Mouse (Mus musculus) gonadal fat pad, adult 2 months (tissue): Measurements from ENCODE around the gene Ugt2b1. TPM values are rescaled to one million over a fixed set of nuclear protein-coding genes. Genes with fewer than 3 reads are reported as not detected.
A peak's percentile ranks its signal among the peaks of the same experiment; 100 is the strongest.
"Not testable (repeated sequence)": the region's sequence is repeated elsewhere in the genome, so short reads cannot be mapped to it uniquely, and the experiment has no call there.

Experiments
- DNase-seq: peaks from one replicate; pipeline ENCODE4 v3.0.0-alpha.2; 2012; ENCODE audit warnings: low read depth
- polyA plus RNA-seq: library from polyadenylated mRNA; depleted of rRNA; stranded (reverse); fragments of >200 nt; gene quantifications from 2 replicates; pipeline ENCODE4 v1.2.3, GENCODE M21; 2012; rRNA removed

Gene Ugt2b1
- polyA plus RNA-seq, result 0.05 and 0.11 TPM in 2 replicates

DNA sequence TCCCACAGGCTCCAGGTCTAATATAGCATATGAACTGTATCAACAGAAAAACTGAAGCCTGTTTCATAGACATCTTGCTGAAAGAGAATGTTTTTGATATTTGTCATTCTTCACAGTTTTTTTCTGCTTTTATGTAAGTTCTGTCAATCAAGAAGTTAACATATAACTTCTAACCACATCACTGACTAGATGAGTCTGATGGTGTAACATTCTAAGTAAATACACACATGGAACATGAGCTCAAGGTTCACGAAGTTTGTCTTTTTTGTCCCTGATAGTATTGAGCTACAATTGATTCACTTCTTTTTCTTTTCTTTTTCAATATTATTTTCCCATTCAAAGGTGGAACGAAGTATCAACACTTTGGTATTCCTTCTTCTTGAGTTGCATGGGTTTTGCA, at the start of gene Ugt2b1:
TSS of gene Ugt2b1 (minus strand) at position 105 of the 400 bp plus-strand sequence.
- no peak for DNase-seq

GRCm38 (mm10) chr5:86967271-86967670, 40.9 kb upstream of the Ugt2b1 start:
- DNase-seq, result not testable (repeated sequence)

DNA sequence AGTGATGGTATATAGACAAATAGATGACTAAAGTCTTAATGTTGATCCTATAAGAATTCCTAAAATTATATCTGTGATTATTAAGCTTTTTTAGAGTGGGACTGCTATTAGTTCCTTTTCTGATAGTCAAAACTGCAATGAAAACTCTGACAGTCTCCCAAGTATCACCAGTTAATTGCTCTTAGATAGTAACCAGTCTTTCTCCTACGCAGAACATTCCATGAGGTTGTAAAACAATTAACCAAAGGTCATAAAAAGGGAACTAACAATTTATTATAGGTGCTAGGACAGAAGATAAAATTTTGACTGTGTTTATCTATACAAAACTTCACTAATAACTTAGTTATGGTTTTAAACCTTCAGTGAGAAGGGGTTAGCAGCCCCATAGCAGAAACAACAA, 36.5 kb upstream of the Ugt2b1 start:
- not testable (repeated sequence) for DNase-seq

GRCm38 (mm10) chr5:86961587-86962358, 35.4 kb upstream of the Ugt2b1 start:
- peak; percentile 59 for DNase-seq

GRCm38 (mm10) chr5:86960504-86960903, 34.2 kb upstream of the Ugt2b1 start:
- no peak for DNase-seq

DNA sequence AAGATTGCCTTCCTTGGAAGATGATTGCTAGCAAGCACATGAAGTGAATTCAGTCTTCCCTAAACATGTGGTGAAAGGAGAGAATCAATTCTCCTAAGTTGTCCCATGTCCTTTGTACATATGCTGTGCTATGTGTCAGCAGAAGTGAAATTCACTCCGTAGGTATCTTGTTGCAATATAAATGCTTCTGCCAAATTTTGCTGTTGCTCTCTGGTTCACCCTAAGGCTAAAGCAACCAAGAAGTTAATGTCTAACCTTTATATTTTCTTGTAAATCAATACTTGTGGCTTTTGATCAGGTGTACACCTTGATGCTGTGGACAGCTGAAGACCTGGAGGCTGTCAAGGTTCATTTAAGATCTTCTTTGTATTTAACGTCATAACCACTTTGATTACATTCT, 15.8 kb upstream of the Ugt2b1 start:
- no peak for DNase-seq

- DNase-seq, result peak; percentile 42
Measured at GRCm38 (mm10) chr5:86920661-86921233, 5.6 kb downstream of the Ugt2b1 start.

DNA sequence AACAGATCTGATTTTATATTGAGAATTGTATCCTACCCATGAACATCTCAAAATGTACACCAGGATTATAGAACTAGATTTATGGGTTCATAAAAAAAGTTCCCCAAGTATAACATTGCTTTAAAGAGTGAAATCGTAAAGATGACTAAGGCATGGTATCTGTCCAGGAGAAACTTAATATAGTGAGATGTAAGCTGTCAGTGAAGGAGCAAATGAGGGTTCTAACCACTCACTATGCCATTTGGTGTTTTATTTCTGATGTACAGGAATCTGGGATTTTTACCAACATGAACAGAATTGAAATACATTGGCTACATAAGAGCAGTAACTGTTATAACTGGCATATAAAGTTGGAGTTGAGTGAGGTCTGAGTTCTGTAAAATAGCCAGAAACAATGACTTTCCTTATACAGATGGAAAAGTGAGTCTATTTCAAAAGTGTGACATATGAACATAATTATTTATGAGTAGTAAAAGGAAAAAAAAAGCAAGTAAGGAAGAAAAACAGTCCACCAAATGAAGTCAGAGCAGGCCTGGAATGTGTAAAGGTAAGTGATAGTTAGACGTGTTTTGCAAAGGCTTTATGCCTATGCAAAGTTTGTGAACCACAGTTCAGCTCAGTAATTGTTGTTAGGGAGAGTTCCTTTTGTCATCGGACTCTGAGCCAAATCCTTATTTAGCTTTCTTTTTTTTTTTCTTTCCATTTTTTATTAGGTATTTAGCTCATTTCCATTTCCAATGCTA, 14.8 kb downstream of the Ugt2b1 start:
- DNase-seq, result no peak

- DNase-seq, result no peak
Measured at GRCm38 (mm10) chr5:86910770-86911169, 15.6 kb downstream of the Ugt2b1 start.

DNA sequence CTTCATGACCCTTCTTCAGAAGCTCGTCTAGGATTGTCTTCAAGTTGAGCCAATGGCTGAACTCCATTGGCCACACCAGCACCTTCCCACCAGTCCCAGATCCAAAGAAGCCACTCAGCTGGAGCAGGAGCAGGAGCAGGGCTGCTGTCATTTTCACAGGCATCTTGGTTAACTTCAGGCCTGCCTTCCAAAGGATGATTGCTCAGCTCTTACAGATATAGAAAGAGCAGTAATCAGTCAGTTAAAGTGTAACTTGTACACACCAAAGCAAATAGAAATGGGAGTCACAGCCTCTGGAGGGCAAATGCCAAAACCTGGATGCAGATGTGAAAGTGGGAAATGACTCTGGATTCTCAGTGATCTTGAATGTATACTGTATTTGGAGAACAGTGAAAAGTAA, 19.6 kb downstream of the Ugt2b1 start, which contains the start of gene Ugt2b34:
TSS of gene Ugt2b34 (minus strand) at position 180 of the 400 bp plus-strand sequence.
- no peak for DNase-seq

DNA sequence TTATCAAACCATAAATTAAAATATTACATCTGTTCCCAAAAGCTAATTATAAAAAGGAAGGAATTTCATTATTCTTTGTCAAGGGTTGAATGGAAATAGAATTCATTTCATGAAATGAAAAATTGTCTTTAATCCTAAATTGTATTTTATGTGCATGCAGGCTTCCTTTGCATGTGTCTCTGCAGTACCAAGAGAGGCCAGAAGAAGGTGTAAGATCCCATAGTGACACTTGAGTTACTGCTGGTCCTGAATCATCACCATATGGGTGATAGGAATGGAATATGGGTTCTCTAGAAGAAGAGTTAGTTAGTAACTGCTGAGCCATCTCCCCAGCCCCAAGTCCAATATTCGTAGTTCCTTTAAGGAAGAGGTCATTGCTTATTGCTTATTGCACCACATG, 36.4 kb downstream of the Ugt2b1 start:
- no peak for DNase-seq

DNA sequence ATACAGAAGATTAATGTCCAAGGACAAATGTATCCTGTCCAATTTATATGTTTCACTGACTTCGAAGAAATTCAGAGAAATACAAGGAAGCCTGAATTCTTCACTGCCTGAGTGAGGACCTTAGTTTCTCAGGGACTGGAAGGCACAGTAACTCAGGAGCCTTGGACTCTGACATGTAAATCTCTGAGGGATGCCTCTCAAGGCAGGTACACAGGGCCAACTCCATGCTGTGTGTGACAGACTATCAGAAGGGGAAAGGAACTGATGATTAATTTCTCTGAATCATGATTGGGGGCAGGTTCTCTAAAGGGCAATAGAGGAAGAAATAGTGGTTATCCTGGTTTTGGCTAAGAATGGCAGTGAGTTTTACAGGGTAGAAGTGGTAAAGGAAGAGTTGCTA, 37.9 kb downstream of the Ugt2b1 start:
- DNase-seq, result no peak

GRCm38 (mm10) chr5:86887081-86887480, 39.2 kb downstream of the Ugt2b1 start:
- DNase-seq, result no peak

- no peak for DNase-seq
Measured at GRCm38 (mm10) chr5:86886620-86887019, 39.7 kb downstream of the Ugt2b1 start.

GRCm38 (mm10) chr5:86871877-86872276, 54.5 kb downstream of the Ugt2b1 start:
- no peak for DNase-seq

Other genes starting within 250 kb of the Ugt2b1 start
- not detected in 2 replicates for gene Tmprss11e, start 180.7 kb downstream of the Ugt2b1 start, polyA plus RNA-seq
- gene Ythdc1, start 122.3 kb downstream of the Ugt2b1 start, polyA plus RNA-seq, result 9.8 and 17.3 TPM in 2 replicates
- gene Ugt2b34, start 19.6 kb downstream of the Ugt2b1 start, polyA plus RNA-seq, result 0.06 TPM in 1 of 2 replicates, not detected in the other
- not detected in 2 replicates for gene Ugt2b35, start 74.3 kb upstream of the Ugt2b1 start, polyA plus RNA-seq
- 0.08 TPM in 1 of 2 replicates, not detected in the other for gene Ugt2b36, start 166.0 kb upstream of the Ugt2b1 start, polyA plus RNA-seq
- 0.14 TPM in 1 of 2 replicates, not detected in the other for gene Ugt2b5, start 213.8 kb upstream of the Ugt2b1 start, polyA plus RNA-seq